Mouse (Mus musculus) megakaryocyte, embryonic 14.5 days (primary cell): Measurements from ENCODE around the gene Klf2. TPM values are rescaled to one million over a fixed set of nuclear protein-coding genes. Genes with fewer than 3 reads are reported as not detected.

Source experiments
- H3K27me3 ChIP-seq: replicated peaks from 2 replicates; pipeline ENCODE3; 2012; ENCODE audit warnings: inconsistent platforms
- H3K36me3 ChIP-seq: replicated peaks from 2 replicates; pipeline ENCODE3; 2012; ENCODE audit warnings: low read length, inconsistent platforms, mixed read lengths
- H3K4me1 ChIP-seq: 2 replicates; pipeline ENCODE4 v1.6.1; 2012; ENCODE audit warnings: inconsistent platforms
- H3K4me3 ChIP-seq: replicated peaks from 2 replicates; pipeline ENCODE3; 2012; ENCODE audit warnings: moderate library complexity, mild to moderate bottlenecking, inconsistent platforms
- H3K9me3 ChIP-seq: 2 replicates; pipeline ENCODE4 v1.6.1; 2012; ENCODE audit warnings: inconsistent platforms
- FLI1 ChIP-seq: IDR thresholded peaks from 2 replicates; pipeline ENCODE4 v1.6.1; 2012; ENCODE audit warnings: low read length, inconsistent platforms, mixed read lengths
- GATA1 ChIP-seq: IDR thresholded peaks from 3 replicates; pipeline ENCODE4 v1.6.1; 2012; ENCODE audit warnings: mixed read lengths, low read length, inconsistent platforms, borderline replicate concordance
- polyA plus RNA-seq: library from polyadenylated mRNA; stranded (reverse); fragments of >175 nt; gene quantifications from 2 replicates; pipeline ENCODE4 v1.2.3, GENCODE M21; 2012; ENCODE audit warnings: low replicate concordance; ENCODE audit not compliant: insufficient read depth

Gene Klf2
- 21.5 and 29.5 TPM in 2 replicates for polyA plus RNA-seq

GRCm38 (mm10) chr8:72318801-72319322 lies at the start of gene Klf2:
TSS of gene Klf2 (plus strand) at chr8:72319033.
- Histone ChIP-seq H3K27me3 (peaks cover 55% of the 10 kb centered on the region), H3K4me1 (peaks cover 57% of the 10 kb centered on the region), H3K4me3 (peak within 1 kb of the TSS; percentile 95), H3K9me3 (peaks cover 9% of the 10 kb centered on the region; the same call in 1 of the 2 replicates), H3K36me3 (peaks cover 8% of the 10 kb centered on the region)
- no peak for TF ChIP-seq GATA1
- TF ChIP-seq FLI1, result 0 out of 2 replicates have a peak, but pooled peaks have one; percentile 24

GRCm38 (mm10) chr8:72270606-72271005 lies 48.2 kb upstream of the Klf2 start:
- peaks cover 77% of the 10 kb centered on the region for H3K4me1 ChIP-seq
- H3K4me3 ChIP-seq, result no peak overlapping the region

GRCm38 (mm10) chr8:72271051-72271660 lies 47.7 kb upstream of the Klf2 start:
- no peaks in the 10 kb centered on the region for H3K9me3 ChIP-seq
- no peak overlapping the region for H3K4me3 ChIP-seq
- H3K27me3 ChIP-seq, result peaks cover 9% of the 10 kb centered on the region
- no peaks in the 10 kb centered on the region for H3K36me3 ChIP-seq
- peaks cover 74% of the 10 kb centered on the region for H3K4me1 ChIP-seq
- no peak for TF ChIP-seq FLI1
- TF ChIP-seq GATA1, result no peak

More at GRCm38 (mm10) chr8:72270606-72271005, 48.2 kb upstream of the Klf2 start:
- Histone ChIP-seq H3K27me3 (peaks cover 6% of the 10 kb centered on the region), H3K9me3 (no peaks in the 10 kb centered on the region), H3K36me3 (no peaks in the 10 kb centered on the region)
- TF ChIP-seq GATA1 (no peak), FLI1 (no peak)

GRCm38 (mm10) chr8:72271691-72272090 lies 47.1 kb upstream of the Klf2 start:
- Histone ChIP-seq H3K4me1 (peaks cover 77% of the 10 kb centered on the region), H3K36me3 (no peaks in the 10 kb centered on the region), H3K4me3 (no peak overlapping the region), H3K27me3 (peaks cover 11% of the 10 kb centered on the region), H3K9me3 (no peaks in the 10 kb centered on the region)
- TF ChIP-seq GATA1, result no peak
- TF ChIP-seq FLI1, result no peak

- H3K9me3 ChIP-seq, result no peaks in the 10 kb centered on the region
- peaks cover 12% of the 10 kb centered on the region for H3K27me3 ChIP-seq
- H3K4me1 ChIP-seq, result peaks cover 84% of the 10 kb centered on the region
- H3K4me3 ChIP-seq, result peak overlapping the region; percentile 18
- no peak for TF ChIP-seq GATA1
- H3K36me3 ChIP-seq, result no peaks in the 10 kb centered on the region
Observed at GRCm38 (mm10) chr8:72272361-72272760, 46.5 kb upstream of the Klf2 start.

- no peaks in the 10 kb centered on the region for H3K9me3 ChIP-seq
- no peak for TF ChIP-seq FLI1
- peaks cover 12% of the 10 kb centered on the region for H3K27me3 ChIP-seq
- H3K4me1 ChIP-seq, result peaks cover 82% of the 10 kb centered on the region
- no peaks in the 10 kb centered on the region for H3K36me3 ChIP-seq
- H3K4me3 ChIP-seq, result peak overlapping the region; percentile 38
Observed at GRCm38 (mm10) chr8:72273111-72273770, 45.6 kb upstream of the Klf2 start.

GRCm38 (mm10) chr8:72273807-72274206 lies 45.0 kb upstream of the Klf2 start:
- H3K27me3 ChIP-seq, result peaks cover 15% of the 10 kb centered on the region
- H3K9me3 ChIP-seq, result no peaks in the 10 kb centered on the region
- peak overlapping the region; percentile 24 for H3K4me3 ChIP-seq
- H3K36me3 ChIP-seq, result no peaks in the 10 kb centered on the region
- no peak for TF ChIP-seq FLI1
- TF ChIP-seq GATA1, result no peak
- H3K4me1 ChIP-seq, result peaks cover 79% of the 10 kb centered on the region

GRCm38 (mm10) chr8:72277244-72277643 lies 41.6 kb upstream of the Klf2 start:
- H3K27me3 ChIP-seq, result peaks cover 37% of the 10 kb centered on the region
- H3K36me3 ChIP-seq, result no peaks in the 10 kb centered on the region
- no peak for TF ChIP-seq FLI1
- H3K9me3 ChIP-seq, result no peaks in the 10 kb centered on the region
- peaks cover 61% of the 10 kb centered on the region for H3K4me1 ChIP-seq
- H3K4me3 ChIP-seq, result no peak overlapping the region

GRCm38 (mm10) chr8:72279151-72279550 lies 39.7 kb upstream of the Klf2 start:
- Histone ChIP-seq H3K36me3 (no peaks in the 10 kb centered on the region), H3K9me3 (0 out of 2 replicates have a peak, but pooled peaks cover 5% of the 10 kb centered on the region)
- TF ChIP-seq GATA1 (no peak), FLI1 (no peak)

GRCm38 (mm10) chr8:72281634-72282033 lies 37.2 kb upstream of the Klf2 start:
- TF ChIP-seq GATA1 (no peak), FLI1 (no peak)
- Histone ChIP-seq H3K9me3 (0 out of 2 replicates have a peak, but pooled peaks cover 5% of the 10 kb centered on the region), H3K27me3 (peaks cover 49% of the 10 kb centered on the region), H3K4me1 (peaks cover 51% of the 10 kb centered on the region), H3K4me3 (no peak overlapping the region), H3K36me3 (no peaks in the 10 kb centered on the region)

More at GRCm38 (mm10) chr8:72279151-72279550, 39.7 kb upstream of the Klf2 start:
- Histone ChIP-seq H3K27me3 (peaks cover 43% of the 10 kb centered on the region), H3K4me3 (no peak overlapping the region), H3K4me1 (peaks cover 50% of the 10 kb centered on the region)
